Mouse (Mus musculus) gastrocnemius, postnatal 14 days (tissue): ENCODE measurements around the gene Gm42906. TPM values are rescaled to one million over a fixed set of nuclear protein-coding genes. Genes with fewer than 3 reads are reported as not detected.

ENCODE experiments used
- DNase-seq: peaks from one replicate; pipeline ENCODE4 v3.0.0; 2021; ENCODE audit warnings: mixed read lengths
- intact Hi-C: fragments of 180-260 bp; cut with DNase I; formaldehyde crosslinking; loops from one replicate; pipeline ENCODE4 v1.15.1; 2025; ENCODE audit warnings: low total_unique reads
- total RNA-seq, 2 experiments: library from RNA; stranded (reverse); gene quantifications; 2 replicates each; pipeline ENCODE4 v1.2.3; 2021

Gene Gm42906
- total RNA-seq, 2 experiments from 2014 or later, result 1.5 TPM; not detected in 1

DNA sequence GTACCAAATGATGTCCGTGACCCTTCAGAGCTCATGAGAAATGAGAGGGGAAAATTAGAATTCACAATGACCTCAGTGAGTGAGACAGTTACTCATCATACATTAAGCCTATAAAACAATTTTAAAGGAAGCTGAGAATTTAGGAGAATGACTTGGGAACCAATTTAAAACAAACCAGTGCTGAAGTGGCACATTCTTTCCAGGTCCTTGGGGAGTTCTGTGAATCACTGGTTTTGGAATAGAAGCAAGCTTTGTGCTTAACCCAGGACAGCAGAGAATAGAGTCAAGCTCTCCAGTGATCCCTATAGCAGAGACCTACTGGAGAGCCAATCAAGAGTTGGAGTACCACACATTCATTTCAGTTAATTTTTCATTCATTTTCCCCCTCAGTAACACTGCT is 254.2 kb downstream of the Gm42906 start:
- intact Hi-C loops, result no loop called here
- no peak for DNase-seq

DNA sequence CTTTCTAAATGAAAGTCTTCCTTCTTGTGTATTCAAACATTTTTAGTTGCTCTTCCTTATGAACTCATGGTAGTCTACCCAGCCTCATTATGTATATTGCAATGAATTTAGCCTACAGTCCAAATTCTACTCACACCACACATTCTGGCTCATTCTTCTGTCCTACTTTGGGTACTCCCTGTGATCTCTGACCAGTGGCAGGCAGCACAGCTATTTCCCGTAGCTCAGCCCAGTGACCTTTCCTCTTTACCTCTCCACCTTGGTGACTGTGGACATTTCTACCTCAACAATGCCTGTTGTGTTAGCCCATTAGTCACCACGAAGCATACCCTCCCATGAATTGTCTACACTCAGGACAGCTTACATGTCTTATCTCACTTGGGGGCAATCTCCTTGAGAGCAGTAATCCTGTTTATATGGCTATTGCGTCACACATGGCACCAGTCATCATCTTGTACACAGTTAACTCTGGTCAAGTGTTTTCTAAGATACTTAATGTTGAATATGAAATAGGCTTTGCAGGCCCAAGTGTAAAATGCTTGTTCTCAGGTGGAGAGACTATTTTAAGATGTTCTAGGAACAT is 257.7 kb downstream of the Gm42906 start:
- no peak for DNase-seq
- intact Hi-C loops, result no loop called here

- intact Hi-C loops, result no loop called here
- DNase-seq, result no peak
These were observed 259.8 kb downstream of the Gm42906 start for GRCm38 (mm10) chr5:151168191-151168590.

DNA sequence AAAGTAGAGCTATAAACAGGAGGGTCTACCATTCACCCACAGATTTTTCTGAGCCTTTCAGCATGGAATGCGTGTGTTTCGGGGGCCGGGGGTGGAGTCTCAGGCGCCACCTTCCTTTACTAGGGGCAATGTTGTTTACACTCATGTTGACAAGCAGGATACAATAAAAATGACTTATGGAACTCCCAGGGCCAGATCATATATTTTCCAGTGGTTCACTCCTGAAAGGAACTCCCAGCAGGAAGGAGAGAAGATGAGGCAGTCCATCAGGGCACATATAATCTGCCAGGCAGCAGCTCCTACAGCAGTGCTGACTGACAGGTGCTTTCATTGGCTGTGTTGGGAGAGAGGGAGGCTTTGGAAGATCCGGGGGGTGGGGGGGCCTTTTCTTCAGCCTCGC is 260.3 kb downstream of the Gm42906 start:
- DNase-seq, result no peak
- intact Hi-C loops, result no loop called here

DNA sequence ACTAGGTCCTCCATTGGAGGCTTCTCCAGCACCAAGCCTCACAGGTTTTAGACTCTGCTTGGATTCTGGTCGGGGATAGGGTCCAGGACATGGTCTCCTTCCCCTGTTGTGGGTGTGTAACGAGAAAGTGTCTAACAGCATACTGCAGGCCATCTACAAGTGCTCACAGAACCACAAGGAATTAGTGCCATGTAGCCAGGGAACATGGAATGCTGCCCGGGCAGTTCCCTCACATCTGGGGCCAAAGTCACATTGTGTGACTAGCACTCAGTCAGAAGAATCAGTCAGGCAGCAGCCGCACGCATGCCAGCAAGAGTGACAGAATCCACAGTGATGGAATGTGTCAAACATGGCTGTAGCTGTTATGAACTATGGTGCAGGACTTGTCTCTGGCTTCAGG is 261.7 kb downstream of the Gm42906 start:
- intact Hi-C loops, result no loop called here
- peak; percentile 38 for DNase-seq

DNA sequence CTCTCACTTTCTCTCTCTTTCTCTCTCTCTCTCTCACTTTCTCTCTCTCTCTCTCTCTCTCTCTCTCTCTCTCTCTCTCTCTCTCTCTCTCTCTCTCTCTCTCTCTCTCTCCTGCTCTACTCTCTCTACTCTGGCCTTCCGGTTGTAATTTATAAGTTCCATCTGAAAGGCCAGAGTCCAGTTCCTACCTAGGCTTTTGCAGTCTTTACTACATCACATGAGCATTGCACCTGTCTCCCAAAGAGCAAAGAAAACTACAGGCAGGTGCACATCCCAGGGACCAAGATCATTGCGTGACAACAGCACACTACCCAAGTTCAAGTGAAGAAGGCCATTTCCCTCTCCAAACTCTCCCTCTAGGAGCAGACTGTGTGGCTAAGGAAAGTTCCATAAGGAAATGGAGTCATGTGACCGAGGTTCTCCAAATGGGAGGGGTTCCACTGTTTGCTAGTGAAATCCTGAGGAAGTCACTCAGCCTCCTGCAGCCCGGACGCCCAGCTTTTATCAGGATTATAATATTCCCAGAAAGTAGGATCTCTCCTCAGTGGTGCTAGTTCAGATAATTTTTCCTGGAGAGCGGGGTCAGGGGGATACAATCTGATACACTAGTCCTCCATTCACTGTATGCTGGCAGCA is 262.5 kb downstream of the Gm42906 start:
- intact Hi-C loops, result no loop called here

DNA sequence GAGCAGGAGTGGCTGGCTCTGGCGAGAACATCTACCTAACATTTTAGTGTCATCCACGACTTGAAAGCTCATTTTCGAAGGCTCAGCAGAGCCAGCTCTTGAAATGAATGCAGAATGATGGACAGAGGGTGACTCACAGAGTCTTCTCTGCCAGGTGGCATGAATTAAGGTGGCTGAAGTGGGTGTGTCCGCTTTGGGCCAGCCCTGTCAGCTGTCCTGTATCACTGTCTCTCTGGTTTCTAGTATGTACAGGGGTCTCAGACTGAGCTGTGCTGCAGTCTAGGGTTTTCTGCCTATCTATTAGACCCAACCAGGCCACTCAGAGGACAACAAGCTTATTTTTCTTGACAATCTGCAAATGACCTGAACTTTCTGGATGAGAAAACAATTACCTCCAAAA is 263.1 kb downstream of the Gm42906 start:
- DNase-seq, result no peak
- intact Hi-C loops, result no loop called here

More for the DNA sequence above, 262.5 kb downstream of the Gm42906 start:
- DNase-seq, result no peak

- intact Hi-C loops, result no loop called here
- DNase-seq, result no peak
These were observed 265.3 kb downstream of the Gm42906 start for GRCm38 (mm10) chr5:151162642-151163041.

GRCm38 (mm10) chr5:151155247-151155646 is 272.7 kb downstream of the Gm42906 start:
- intact Hi-C loops, result no loop called here
- DNase-seq, result no peak

GRCm38 (mm10) chr5:151154780-151155179 is 273.2 kb downstream of the Gm42906 start:
- DNase-seq, result peak; percentile 33
- intact Hi-C loops, result no loop called here

DNA sequence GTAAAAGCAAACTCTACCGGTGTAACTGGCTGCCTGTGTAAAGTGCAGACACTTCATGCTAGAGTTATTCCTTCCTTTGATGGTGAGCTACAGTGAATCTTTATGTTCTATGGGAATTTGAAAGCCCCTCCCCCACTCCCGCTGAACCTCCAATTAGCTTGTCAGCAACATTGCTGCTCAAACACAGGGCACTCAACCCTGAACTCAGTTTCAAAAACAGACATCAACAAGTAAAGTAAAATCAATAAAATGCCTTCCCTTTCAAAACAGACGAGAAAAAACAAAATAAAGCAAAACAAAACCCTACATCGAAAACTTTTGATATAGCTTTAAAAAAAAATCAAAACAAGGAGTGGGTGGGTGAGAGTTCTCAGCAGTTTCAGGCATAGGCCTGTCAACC is 273.9 kb downstream of the Gm42906 start:
- intact Hi-C loops, result no loop called here
- DNase-seq, result no peak

DNA sequence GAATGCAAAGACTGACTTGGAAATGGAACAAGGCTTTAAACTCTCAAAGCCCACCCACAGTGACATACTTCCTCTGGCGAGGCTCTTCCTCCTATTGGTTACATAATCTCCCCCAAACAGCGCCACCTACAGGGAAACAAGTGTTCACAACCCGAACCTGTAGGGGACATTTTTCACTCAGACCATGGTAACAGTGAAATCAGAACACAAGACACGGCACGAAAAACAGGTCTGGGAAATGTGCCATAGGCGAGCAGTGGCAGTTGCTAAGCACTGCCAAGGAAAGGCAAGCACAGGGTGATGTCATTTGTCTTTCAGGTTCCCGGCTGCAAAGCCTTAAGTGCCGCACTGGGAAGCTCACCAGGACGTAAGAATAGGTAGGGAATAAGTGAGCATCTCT is 276.4 kb downstream of the Gm42906 start:
- intact Hi-C loops, result no loop called here

DNA sequence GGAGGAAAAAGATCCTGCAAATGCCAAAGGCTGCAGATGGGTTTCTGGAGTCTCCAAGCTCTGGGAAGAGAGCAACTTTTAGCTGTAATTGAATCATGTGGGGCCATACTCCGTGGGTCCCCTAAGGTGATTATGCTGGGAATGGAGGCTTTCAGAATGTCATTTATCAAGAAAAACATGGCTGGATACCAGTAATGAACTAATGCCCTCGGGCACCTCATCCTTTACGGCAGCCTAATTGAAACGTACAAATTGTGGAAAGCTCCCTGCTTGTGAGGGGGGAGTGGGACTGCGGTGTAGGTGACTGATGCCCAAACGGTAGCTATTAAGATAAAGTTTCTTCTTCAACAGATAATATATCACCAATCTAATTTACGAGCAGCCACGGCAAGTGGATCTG is 278.5 kb downstream of the Gm42906 start:
- intact Hi-C loops, result loop anchor here (10.0 kb wide), 1 partner anchor 85 kb away; the partner anchor contains the start of gene Stard13
- no peak for DNase-seq

More for the DNA sequence above, 276.4 kb downstream of the Gm42906 start:
- DNase-seq, result no peak

DNA sequence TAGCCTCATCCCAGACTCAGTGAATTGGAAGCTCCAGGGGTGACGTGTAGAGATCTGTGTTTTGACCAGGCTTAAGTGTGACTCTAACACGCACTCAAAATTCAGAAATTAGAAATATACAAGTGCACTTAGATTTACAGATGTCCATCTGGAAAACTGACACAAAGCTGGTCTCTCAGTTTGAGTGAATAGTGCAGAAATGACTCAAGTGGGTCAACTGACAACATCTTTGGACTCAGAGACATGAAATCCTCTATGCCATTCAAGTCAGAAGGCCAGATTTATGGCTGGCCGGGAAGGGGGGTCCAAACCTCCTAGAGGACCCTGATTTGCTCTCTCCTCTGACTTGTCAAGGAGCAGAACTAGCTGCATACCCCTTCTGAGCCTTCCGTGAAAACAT is 279.9 kb downstream of the Gm42906 start:
- DNase-seq, result no peak
- intact Hi-C loops, result loop anchor here (10.0 kb wide), 1 partner anchor 87 kb away; the partner anchor contains the start of gene Stard13

DNA sequence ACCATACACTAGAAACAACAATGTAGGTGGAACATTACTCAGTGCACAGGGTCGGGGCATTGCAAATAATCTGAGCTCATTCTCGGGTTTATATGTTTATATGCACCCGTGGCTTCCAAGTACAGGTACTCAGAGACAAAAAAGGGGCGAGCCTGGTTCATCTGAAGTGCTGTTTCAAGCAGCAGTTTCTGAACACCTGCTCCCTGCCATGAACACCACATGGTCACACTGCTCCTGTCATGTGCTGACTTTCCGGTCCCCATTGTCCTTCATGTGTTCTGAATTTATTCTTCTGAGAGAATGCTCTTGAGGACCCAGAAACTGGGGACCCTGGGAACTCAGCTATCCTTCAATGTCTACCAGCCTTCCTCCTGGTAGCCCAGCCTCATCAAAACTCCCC is 282.2 kb downstream of the Gm42906 start:
- intact Hi-C loops, result loop anchor here (10.0 kb wide), 1 partner anchor 89 kb away; the partner anchor contains the start of gene Stard13
- DNase-seq, result no peak

DNA sequence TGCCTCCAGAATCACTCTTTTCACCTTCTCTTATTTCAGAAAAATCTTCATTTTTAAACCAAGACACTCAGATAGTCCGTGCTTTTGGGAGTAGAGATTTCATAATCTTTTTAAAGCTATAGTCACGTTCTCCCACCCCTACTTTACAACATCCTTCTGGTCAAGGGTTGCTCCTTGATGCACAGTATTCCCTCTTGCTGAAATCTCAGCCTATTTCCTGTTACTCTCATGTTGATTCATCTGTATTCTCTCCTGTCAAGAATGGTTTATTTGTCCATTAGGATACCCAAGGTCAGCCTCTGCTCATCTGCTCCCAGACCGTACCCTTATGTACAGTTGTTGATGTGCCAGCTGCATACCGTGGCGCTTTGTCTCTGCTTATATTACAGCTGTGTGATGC is 284.0 kb downstream of the Gm42906 start:
- no peak for DNase-seq
- intact Hi-C loops, result loop anchor here (10.0 kb wide), 1 partner anchor 91 kb away; the partner anchor contains the start of gene Stard13

- peak; percentile 30 for DNase-seq
- intact Hi-C loops, result loop anchor here (10.0 kb wide), 1 partner anchor 92 kb away; the partner anchor contains the start of gene Stard13
These were observed 285.0 kb downstream of the Gm42906 start for GRCm38 (mm10) chr5:151142671-151143601.

DNA sequence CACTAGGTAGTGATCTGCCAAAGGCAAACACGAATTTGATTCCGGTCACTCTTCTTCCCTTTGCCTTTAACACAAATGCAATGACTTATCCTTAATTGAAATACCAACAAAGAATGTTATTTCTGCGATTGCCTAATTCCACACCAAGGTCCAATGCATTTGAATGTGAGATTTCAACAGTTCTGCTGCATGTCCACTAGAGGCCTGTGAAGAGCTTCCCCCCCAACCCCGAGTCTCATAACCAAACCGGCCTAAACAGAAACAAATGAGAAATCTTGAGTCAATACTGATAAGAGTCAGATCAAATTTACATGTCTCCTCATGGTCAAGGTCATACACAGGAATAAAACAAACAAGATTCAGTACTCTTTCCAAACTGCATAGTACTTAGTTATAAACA is 285.7 kb downstream of the Gm42906 start:
- peak; percentile 35 for DNase-seq
- intact Hi-C loops, result loop anchor here (10.0 kb wide), 1 partner anchor 93 kb away; the partner anchor contains the start of gene Stard13

DNA sequence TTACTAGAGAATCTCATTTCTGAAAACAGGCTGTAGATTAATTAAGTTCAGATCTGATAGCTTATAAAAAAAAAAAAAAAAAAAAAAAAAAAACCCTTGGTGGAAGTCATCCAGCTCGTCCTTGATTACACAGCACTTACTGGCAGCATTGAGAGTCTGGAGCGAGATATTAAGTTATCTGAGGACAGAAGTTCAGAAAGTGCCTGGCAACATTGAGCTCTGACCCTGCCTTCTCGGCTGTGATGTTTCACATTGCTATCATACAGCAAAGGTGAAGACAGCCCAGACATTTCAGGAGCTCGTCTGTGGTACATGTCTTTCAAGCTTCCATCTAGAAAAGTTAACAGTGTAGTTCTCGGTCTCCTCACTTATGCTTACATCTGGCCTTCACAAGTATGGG is 290.1 kb downstream of the Gm42906 start:
- no peak for DNase-seq
- intact Hi-C loops, result loop anchor here (10.0 kb wide), 1 partner anchor 227 kb away; no protein-coding TSS in a partner anchor

DNA sequence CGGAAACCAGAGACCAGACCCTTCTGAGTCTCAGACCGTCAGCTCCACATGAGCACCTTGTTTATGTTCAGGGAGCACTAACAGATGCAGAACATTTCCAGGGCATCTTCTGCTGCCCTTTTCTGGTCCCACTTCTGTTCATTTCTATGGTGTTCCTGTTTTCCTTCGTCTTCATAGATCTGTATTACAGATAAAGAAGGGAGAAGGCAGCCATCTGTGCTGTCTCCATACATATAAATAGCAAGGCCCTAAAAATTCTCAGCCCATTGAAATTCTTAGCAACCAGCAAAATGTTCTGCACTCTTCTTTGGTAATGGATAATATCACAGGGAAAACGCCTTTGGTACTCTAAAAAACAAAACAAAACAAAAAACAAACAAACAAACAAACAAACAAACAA is 290.7 kb downstream of the Gm42906 start:
- no peak for DNase-seq
- intact Hi-C loops, result loop anchor here (10.0 kb wide), 1 partner anchor 227 kb away; no protein-coding TSS in a partner anchor
